Mouse (Mus musculus) embryonic facial prominence, embryonic 12.5 days (tissue): ENCODE data around the gene Gm973. TPM values are rescaled to one million over a fixed set of nuclear protein-coding genes. Genes with fewer than 3 reads are reported as not detected.

Source experiments
- ATAC-seq: fragments of 200-750 bp; cut with Nextera tagmentation; 2 replicates; pipeline ENCODE4 v1.8.0; 2017; ENCODE audit not compliant: insufficient number of reproducible peaks, insufficient read depth, low FRiP score, low TSS enrichment
- H3K27ac ChIP-seq: fragments of 300-500 bp; sonication (generic); 2 replicates; pipeline ENCODE4 v1.5.1; 2016; ENCODE audit warnings: mild to moderate bottlenecking
- H3K27me3 ChIP-seq: fragments of 300-500 bp; sonication (generic); 2 replicates; pipeline ENCODE4 v1.6.1; 2016; ENCODE audit warnings: mild to moderate bottlenecking, moderate library complexity
- H3K36me3 ChIP-seq: fragments of 300-500 bp; sonication (generic); 2 replicates; pipeline ENCODE4 v1.6.1; 2016; ENCODE audit warnings: mild to moderate bottlenecking
- H3K4me1 ChIP-seq: fragments of 300-500 bp; sonication (generic); 2 replicates; pipeline ENCODE4 v1.6.1; 2016
- H3K4me2 ChIP-seq: fragments of 300-500 bp; sonication (generic); replicated peaks from 2 replicates; pipeline ENCODE4 v1.6.1; 2016; ENCODE audit warnings: mild to moderate bottlenecking, moderate library complexity
- H3K4me3 ChIP-seq: fragments of 300-500 bp; sonication (generic); 2 replicates; pipeline ENCODE4 v1.5.1; 2016; ENCODE audit warnings: mild to moderate bottlenecking
- H3K9ac ChIP-seq: fragments of 300-500 bp; sonication (generic); 2 replicates; pipeline ENCODE4 v1.6.1; 2016; ENCODE audit warnings: mild to moderate bottlenecking, moderate library complexity
- H3K9me3 ChIP-seq: fragments of 300-500 bp; sonication (generic); 2 replicates; pipeline ENCODE4 v1.6.1; 2016; ENCODE audit warnings: mild to moderate bottlenecking, moderate library complexity
- WGBS: fragments of 180-500 bp; shearing (Covaris S2); methylation state at CpG from one replicate; pipeline ENCODE4 v1.1.7; 2016; 5-methylcytosine and 5-hydroxymethylcytosine counted together
- polyA plus RNA-seq: library from polyadenylated mRNA; unstranded; fragments of >200 nt; fragmentation: Nextera tagmentation; extraction: Ambion mirVana; gene quantifications from 2 replicates; pipeline ENCODE4 v1.2.1, GENCODE M21; 2016

The Gm973 gene
- polyA plus RNA-seq, 1 experiment from 2014 or later: 0.82 TPM

GRCm38 (mm10) chr1:59482696-59483520, 33.2 kb upstream of the Gm973 start:
- no peak; the same call in 1 of the 2 replicates for ATAC-seq
- Histone ChIP-seq H3K27me3 (no peaks in the 10 kb centered on the region), H3K27ac (peak overlapping the region; percentile 98), H3K36me3 (0 out of 2 replicates have a peak, but pooled peaks cover 5% of the 10 kb centered on the region), H3K4me3 (peak overlapping the region; percentile 94), H3K9ac (peak overlapping the region; percentile 99), H3K4me2 (peak overlapping the region; percentile 95), H3K4me1 (peaks cover 40% of the 10 kb centered on the region), H3K9me3 (no peaks in the 10 kb centered on the region)
- WGBS: under 1% methylated on average over 86 of the region's 88 CpGs

- Histone ChIP-seq H3K27ac (peak overlapping the region; percentile 98), H3K4me1 (peaks cover 48% of the 10 kb centered on the region), H3K9ac (peak overlapping the region; percentile 99), H3K36me3 (0 out of 2 replicates have a peak, but pooled peaks cover 5% of the 10 kb centered on the region), H3K4me3 (peak overlapping the region; percentile 94), H3K27me3 (no peaks in the 10 kb centered on the region), H3K4me2 (peak overlapping the region; percentile 95), H3K9me3 (no peaks in the 10 kb centered on the region)
- no peak for ATAC-seq
- under 1% methylated on average over 46 of the region's 46 CpGs for WGBS
Measured at GRCm38 (mm10) chr1:59483521-59484245, 32.4 kb upstream of the Gm973 start.

GRCm38 (mm10) chr1:59484314-59484713, 31.8 kb upstream of the Gm973 start:
- Histone ChIP-seq H3K9me3 (no peaks in the 10 kb centered on the region), H3K9ac (peak overlapping the region; percentile 99), H3K4me2 (peak overlapping the region; percentile 95), H3K4me1 (peaks cover 54% of the 10 kb centered on the region), H3K27me3 (no peaks in the 10 kb centered on the region), H3K4me3 (peak overlapping the region; percentile 94), H3K36me3 (0 out of 2 replicates have a peak, but pooled peaks cover 5% of the 10 kb centered on the region), H3K27ac (peak overlapping the region; percentile 98)
- 2% methylated on average over 21 of the region's 21 CpGs for whole genome bisulfite sequencing
- no peak for ATAC-seq

- Histone ChIP-seq H3K27me3 (no peaks in the 10 kb centered on the region), H3K9me3 (no peaks in the 10 kb centered on the region), H3K4me3 (peak overlapping the region; percentile 94), H3K27ac (peak overlapping the region; percentile 98), H3K4me1 (peaks cover 51% of the 10 kb centered on the region), H3K36me3 (0 out of 2 replicates have a peak, but pooled peaks cover 7% of the 10 kb centered on the region), H3K9ac (peak overlapping the region; percentile 99), H3K4me2 (peak overlapping the region; percentile 95)
- ATAC-seq: no peak
- WGBS: 1% methylated on average over 16 of the region's 16 CpGs
Measured at GRCm38 (mm10) chr1:59484791-59485785, 31.0 kb upstream of the Gm973 start.

- Histone ChIP-seq H3K4me1 (peaks cover 44% of the 10 kb centered on the region), H3K27ac (no peak overlapping the region), H3K9ac (peak overlapping the region; percentile 99), H3K9me3 (no peaks in the 10 kb centered on the region), H3K4me3 (peak overlapping the region; percentile 94), H3K4me2 (peak overlapping the region; percentile 95), H3K36me3 (0 out of 2 replicates have a peak, but pooled peaks cover 10% of the 10 kb centered on the region), H3K27me3 (no peaks in the 10 kb centered on the region)
- ATAC-seq: no peak
- 16% methylated on average over 4 of the region's 4 CpGs for WGBS
Measured at GRCm38 (mm10) chr1:59485803-59486202, 30.3 kb upstream of the Gm973 start.

GRCm38 (mm10) chr1:59487651-59488051, 28.4 kb upstream of the Gm973 start:
- Histone ChIP-seq H3K9me3 (no peaks in the 10 kb centered on the region), H3K36me3 (0 out of 2 replicates have a peak, but pooled peaks cover 14% of the 10 kb centered on the region), H3K27ac (peak overlapping the region; percentile 58), H3K27me3 (no peaks in the 10 kb centered on the region), H3K4me3 (peak overlapping the region; percentile 17), H3K4me2 (peak overlapping the region; percentile 54), H3K9ac (peak overlapping the region; percentile 5), H3K4me1 (peaks cover 56% of the 10 kb centered on the region)
- ATAC-seq: 0 out of 2 replicates have a peak, but pooled peaks have one; percentile 7
- 3% methylated on average over 10 of the region's 10 CpGs for WGBS

GRCm38 (mm10) chr1:59488481-59488880, 27.6 kb upstream of the Gm973 start:
- Histone ChIP-seq H3K4me2 (peak overlapping the region; percentile 54; the same call in 1 of the 2 replicates), H3K9ac (no peak overlapping the region), H3K27ac (peak overlapping the region; percentile 73), H3K27me3 (no peaks in the 10 kb centered on the region), H3K9me3 (no peaks in the 10 kb centered on the region), H3K4me3 (no peak overlapping the region), H3K4me1 (peaks cover 62% of the 10 kb centered on the region), H3K36me3 (0 out of 2 replicates have a peak, but pooled peaks cover 14% of the 10 kb centered on the region)
- WGBS: 41% methylated on average over 4 of the region's 4 CpGs
- no peak for ATAC-seq

- peaks cover 64% of the 10 kb centered on the region for H3K4me1 ChIP-seq
- WGBS: 43% methylated on average over 4 of the region's 4 CpGs
- no peaks in the 10 kb centered on the region for H3K9me3 ChIP-seq
- no peak overlapping the region for H3K4me3 ChIP-seq
- H3K9ac ChIP-seq: no peak overlapping the region
- H3K4me2 ChIP-seq: no peak overlapping the region; the same call in 1 of the 2 replicates
- ATAC-seq: no peak
- H3K27ac ChIP-seq: 0 out of 2 replicates have a peak overlapping the region, but pooled peaks have one; percentile 13
- H3K27me3 ChIP-seq: no peaks in the 10 kb centered on the region
- 0 out of 2 replicates have a peak, but pooled peaks cover 14% of the 10 kb centered on the region for H3K36me3 ChIP-seq
Measured at GRCm38 (mm10) chr1:59488991-59489390, 27.1 kb upstream of the Gm973 start.

- H3K4me1 ChIP-seq: peaks cover 50% of the 10 kb centered on the region
Measured at GRCm38 (mm10) chr1:59491517-59491916, 24.5 kb upstream of the Gm973 start.

GRCm38 (mm10) chr1:59492432-59492831, 23.6 kb upstream of the Gm973 start:
- Histone ChIP-seq H3K4me2 (no peak overlapping the region), H3K4me3 (no peak overlapping the region), H3K9ac (no peak overlapping the region), H3K9me3 (no peaks in the 10 kb centered on the region), H3K27ac (no peak overlapping the region), H3K27me3 (no peaks in the 10 kb centered on the region), H3K4me1 (peaks cover 43% of the 10 kb centered on the region), H3K36me3 (0 out of 2 replicates have a peak, but pooled peaks cover 9% of the 10 kb centered on the region)
- no peak for ATAC-seq
- WGBS: 53% methylated on average over 4 of the region's 4 CpGs

More at GRCm38 (mm10) chr1:59491517-59491916, 24.5 kb upstream of the Gm973 start:
- H3K36me3 ChIP-seq: 0 out of 2 replicates have a peak, but pooled peaks cover 9% of the 10 kb centered on the region
- H3K9me3 ChIP-seq: no peaks in the 10 kb centered on the region
- H3K9ac ChIP-seq: no peak overlapping the region
- no peak overlapping the region for H3K4me3 ChIP-seq
- H3K27me3 ChIP-seq: no peaks in the 10 kb centered on the region
- H3K4me2 ChIP-seq: no peak overlapping the region
- no peak for ATAC-seq
- no peak overlapping the region for H3K27ac ChIP-seq
- WGBS: 81% methylated on average over 9 of the region's 9 CpGs
